Mouse (Mus musculus) NIH3T3 (cell line): Measurements from ENCODE around the gene Supt7l.

Experiments
- DNase-seq: peaks from one replicate; pipeline ENCODE4 v3.0.0-alpha.2; 2012; ENCODE audit warnings: low read depth

The Supt7l gene

GRCm38 (mm10) chr5:31492031-31492430 is 35.6 kb downstream of the Supt7l start:
- no peak for DNase-seq

GRCm38 (mm10) chr5:31489116-31489769 is 38.4 kb downstream of the Supt7l start:
- no peak for DNase-seq

- DNase-seq, result no peak
Measured at GRCm38 (mm10) chr5:31487889-31488288, 39.7 kb downstream of the Supt7l start.

- DNase-seq, result no peak
Measured at GRCm38 (mm10) chr5:31485440-31485839, 42.2 kb downstream of the Supt7l start, which contains the start of gene 4930548H24Rik. Gene 4930548H24Rik, plus strand, starts transcription at chr5:31485740.

GRCm38 (mm10) chr5:31480536-31480935 is 47.1 kb downstream of the Supt7l start:
- no peak for DNase-seq

- peak; percentile 73 for DNase-seq
Measured at GRCm38 (mm10) chr5:31470334-31470733, 57.3 kb downstream of the Supt7l start.

- no peak for DNase-seq
Measured at GRCm38 (mm10) chr5:31469711-31470110, 57.9 kb downstream of the Supt7l start.

- DNase-seq, result no peak
Measured at GRCm38 (mm10) chr5:31467798-31468197, 59.8 kb downstream of the Supt7l start.
